Mouse (Mus musculus) MEL (cell line): ENCODE data around the gene Pxmp4. TPM values are rescaled to one million over a fixed set of nuclear protein-coding genes. Genes with fewer than 3 reads are reported as not detected.

Experiments used
- DNase-seq: peaks from one replicate; pipeline ENCODE4 v3.0.0; 2011; ENCODE audit warnings: low read depth, low spot score
- H3K27ac ChIP-seq: 2 replicates; pipeline ENCODE4 v1.5.1; 2012; ENCODE audit warnings: low read depth, mild to moderate bottlenecking, control low read depth, low read length, moderate library complexity; ENCODE audit not compliant: control insufficient read depth
- H3K27me3 ChIP-seq, 2 experiments: fragments of 150-350 bp in 1 of 2; sonication (generic) in 1 of 2; 2 replicates each; pipeline ENCODE4 v1.6.1; 2012; ENCODE audit warnings: low read length in 2 of 2, mild to moderate bottlenecking in 2 of 2, improper control_type of control experiment in 1 of 2, moderate library complexity in 1 of 2; ENCODE audit not compliant: insufficient read depth in 2 of 2, control insufficient read depth in 1 of 2
- H3K36me3 ChIP-seq, 2 experiments: 2 replicates each; pipeline ENCODE4 v1.6.1; 2012 to 2014; ENCODE audit warnings: low read length in 2 of 2, improper control_type of control experiment in 1 of 2, inconsistent platforms in 1 of 2, mild to moderate bottlenecking in 1 of 2; ENCODE audit not compliant: insufficient read depth in 2 of 2, control insufficient read depth in 1 of 2
- H3K4me1 ChIP-seq, 2 experiments: fragments of 150-350 bp in 1 of 2; sonication (generic) in 1 of 2; 2 replicates each; pipeline ENCODE4 v1.6.1; 2012; ENCODE audit warnings: low read length in 2 of 2, improper control_type of control experiment in 1 of 2, mild to moderate bottlenecking in 1 of 2; ENCODE audit not compliant: insufficient read depth in 2 of 2, control insufficient read depth in 1 of 2
- H3K4me3 ChIP-seq, 2 experiments: fragments of 150-350 bp in 1 of 2; sonication (generic) in 1 of 2; 2 replicates each; pipeline ENCODE4 v1.5.1; 2012; ENCODE audit warnings: low read depth in 2 of 2, low read length in 2 of 2, mild to moderate bottlenecking in 2 of 2, moderate library complexity in 2 of 2, control low read depth in 1 of 2, improper control_type of control experiment in 1 of 2; ENCODE audit not compliant: control insufficient read depth in 1 of 2, insufficient read depth in 1 of 2
- H3K79me2 ChIP-seq: 2 replicates; pipeline ENCODE4 v1.6.1; 2012; ENCODE audit warnings: mild to moderate bottlenecking, low read length, moderate library complexity; ENCODE audit not compliant: control insufficient read depth, poor library complexity, insufficient read depth
- H3K9ac ChIP-seq: 2 replicates; pipeline ENCODE4 v1.6.1; 2012; ENCODE audit warnings: low read depth, mild to moderate bottlenecking, control low read depth, low read length, moderate library complexity; ENCODE audit not compliant: control insufficient read depth, poor library complexity, severe bottlenecking
- H3K9me3 ChIP-seq: fragments of 150-350 bp; sonication (generic); replicated peaks from 2 replicates; pipeline ENCODE4 v1.6.1; 2012; ENCODE audit warnings: mild to moderate bottlenecking, low read length, improper control_type of control experiment, moderate library complexity; ENCODE audit not compliant: insufficient read depth
- CHD1 ChIP-seq: IDR thresholded peaks from 2 replicates; pipeline ENCODE4 v1.6.1; 2012; ENCODE audit warnings: low read depth, mild to moderate bottlenecking, inconsistent platforms, low read length, improper control_type of control experiment
- ELF1 ChIP-seq: IDR thresholded peaks from 2 replicates; pipeline ENCODE4 v1.6.1; 2014; ENCODE audit warnings: low read depth, mild to moderate bottlenecking, inconsistent platforms, low read length, improper control_type of control experiment, moderate library complexity
- EP300 ChIP-seq, 2 experiments: IDR thresholded peaks; 2 replicates each; pipeline ENCODE4 v1.6.1; 2011; ENCODE audit warnings: improper control_type of control experiment in 2 of 2, low read length in 2 of 2, low read depth in 1 of 2, mild to moderate bottlenecking in 1 of 2
- GABPA ChIP-seq: IDR thresholded peaks from 2 replicates; pipeline ENCODE4 v1.6.1; 2012; ENCODE audit warnings: low read depth, mild to moderate bottlenecking, inconsistent platforms, low read length, improper control_type of control experiment, moderate library complexity
- GATA1 ChIP-seq: IDR thresholded peaks from 2 replicates; pipeline ENCODE4 v1.6.1; 2011; ENCODE audit warnings: low read depth, low read length, improper control_type of control experiment
- HCFC1 ChIP-seq: IDR thresholded peaks from 2 replicates; pipeline ENCODE4 v1.6.1; 2012; ENCODE audit warnings: low read depth, mild to moderate bottlenecking, inconsistent platforms, low read length, improper control_type of control experiment, moderate library complexity
- JUND ChIP-seq: IDR thresholded peaks from 2 replicates; pipeline ENCODE4 v1.6.1; 2011; ENCODE audit warnings: low read depth, mild to moderate bottlenecking, improper control_type of control experiment, low read length
- MAX ChIP-seq: IDR thresholded peaks from 2 replicates; pipeline ENCODE4 v1.6.1; 2011; ENCODE audit warnings: low read length, improper control_type of control experiment
- MYC ChIP-seq: IDR thresholded peaks from 2 replicates; pipeline ENCODE4 v1.6.1; 2011; ENCODE audit warnings: low read depth, mild to moderate bottlenecking, low read length, improper control_type of control experiment, moderate library complexity
- NELFE ChIP-seq: IDR thresholded peaks from 2 replicates; pipeline ENCODE4 v1.6.1; 2011; ENCODE audit warnings: low read depth, low read length, improper control_type of control experiment
- NRF1 ChIP-seq: IDR thresholded peaks from 2 replicates; pipeline ENCODE4 v1.6.1; 2014; ENCODE audit warnings: low read depth, mild to moderate bottlenecking, inconsistent platforms, low read length, improper control_type of control experiment, moderate library complexity; ENCODE audit not compliant: poor library complexity, insufficient read depth, severe bottlenecking
- POLR2A ChIP-seq, 2 experiments: IDR thresholded peaks; 2 replicates each; pipeline ENCODE4 v1.6.1; 2011 to 2012; ENCODE audit warnings: low read length in 2 of 2, mild to moderate bottlenecking in 2 of 2, control low read depth in 1 of 2, improper control_type of control experiment in 1 of 2, low read depth in 1 of 2, moderate library complexity in 1 of 2; ENCODE audit not compliant: control insufficient read depth in 1 of 2, insufficient read depth in 1 of 2, poor library complexity in 1 of 2
- RCOR1 ChIP-seq: IDR thresholded peaks from 2 replicates; pipeline ENCODE4 v1.6.1; 2012; ENCODE audit warnings: low read depth, mild to moderate bottlenecking, inconsistent platforms, low read length, improper control_type of control experiment
- SIN3A ChIP-seq: IDR thresholded peaks from 2 replicates; pipeline ENCODE4 v1.6.1; 2012; ENCODE audit warnings: low read length, improper control_type of control experiment, inconsistent platforms
- TBP ChIP-seq: IDR thresholded peaks from 2 replicates; pipeline ENCODE4 v1.8.0; 2011; ENCODE audit warnings: low read depth, low read length, improper control_type of control experiment
- UBTF ChIP-seq: IDR thresholded peaks from 2 replicates; pipeline ENCODE4 v1.6.1; 2012; ENCODE audit warnings: low read depth, mild to moderate bottlenecking, inconsistent platforms, low read length, improper control_type of control experiment, moderate library complexity, borderline replicate concordance; ENCODE audit not compliant: insufficient read depth
- ZC3H11A ChIP-seq: IDR thresholded peaks from 2 replicates; pipeline ENCODE4 v1.6.1; 2012; ENCODE audit warnings: low read depth, mild to moderate bottlenecking, inconsistent platforms, low read length, improper control_type of control experiment
- ZNF384 ChIP-seq: IDR thresholded peaks from 2 replicates; pipeline ENCODE4 v1.6.1; 2012; ENCODE audit warnings: low read depth, mild to moderate bottlenecking, inconsistent platforms, low read length, improper control_type of control experiment
- polyA plus RNA-seq, 2 experiments: library from polyadenylated mRNA; stranded (reverse) in 1 of 2; unstranded in 1 of 2; fragments of >175 nt in 1 of 2; fragments of >200 nt in 1 of 2; gene quantifications; 2 replicates each; pipeline versions ENCODE4 v1.2.1 to v1.2.4; 2012; ENCODE audit warnings: low replicate concordance in 2 of 2, low read depth in 1 of 2; ENCODE audit not compliant: insufficient read length in 2 of 2, insufficient read depth in 1 of 2, missing spikeins in 1 of 2
- total RNA-seq: library from RNA; depleted of rRNA; stranded (reverse); fragments of 300-350 nt; gene quantifications from 2 replicates; pipeline ENCODE4 v1.2.3, GENCODE M21; 2012

Gene Pxmp4
- total and polyA plus RNA-seq, 3 experiments, result 5.9 to 12.2 TPM; not detected in 1

DNA sequence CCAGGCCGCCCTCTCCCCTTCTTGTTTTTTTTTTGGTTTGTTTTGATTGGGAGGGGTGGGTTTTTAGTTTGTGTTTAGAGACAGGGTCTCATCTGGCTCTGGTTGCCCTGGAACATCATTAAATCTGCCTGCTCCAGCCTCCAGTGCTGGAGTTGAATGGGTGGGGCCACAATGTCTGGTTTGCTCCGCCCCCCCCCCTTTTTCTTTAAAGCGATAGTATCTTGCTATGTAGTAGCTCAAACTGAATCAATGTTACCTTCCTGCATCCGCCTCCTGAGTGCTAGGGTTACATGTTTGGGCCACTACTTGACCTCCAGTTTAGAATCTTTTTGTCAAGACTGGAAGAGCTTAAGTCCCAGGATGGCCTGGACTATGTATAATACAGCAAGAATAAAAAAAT is 32.2 kb downstream of the Pxmp4 start:
- Histone ChIP-seq H3K27ac (no peak overlapping the region), H3K36me3 (peaks cover 0 to 23% of the 10 kb centered on the region in 2 experiments; a peak in 2 of 4 replicates), H3K9me3 (no peaks in the 10 kb centered on the region), H3K4me1 (peaks cover 0 to 20% of the 10 kb centered on the region in 2 experiments; a peak in 3 of 4 replicates), H3K4me3 (peak overlapping the region; percentile 54 to 63; a peak in 2 of 4 replicates)
- peak; percentile 66 for DNase-seq
- 0 out of 2 replicates have a peak, but pooled peaks have one; percentile 26 for TF ChIP-seq TBP
- no peak for TF ChIP-seq MYC
- peak; percentile 87 for TF ChIP-seq ZNF384
- TF ChIP-seq NELFE, result 0 out of 2 replicates have a peak, but pooled peaks have one; percentile 19
- TF ChIP-seq MAX, result no peak
- 0 out of 2 replicates have a peak, but pooled peaks have one; percentile 10 for TF ChIP-seq GATA1
- TF ChIP-seq SIN3A, result peak; percentile 63
- 0 out of 2 replicates have a peak, but pooled peaks have one; percentile 47 for TF ChIP-seq HCFC1
- no peak for TF ChIP-seq UBTF
- TF ChIP-seq NRF1, result 0 out of 2 replicates have a peak, but pooled peaks have one; percentile 13
- TF ChIP-seq POLR2A (IDR thresholded peaks at IDR 0.05; ENCODE audit: control insufficient read depth in 1 of 2, insufficient read depth in 1 of 2, low read depth in 1 of 2, low read length in 2 of 2, poor library complexity in 1 of 2), result 0 out of 4 replicates have a peak, but pooled peaks of 1 of the 2 experiments have one; percentile 28
- TF ChIP-seq, all 39 proteins: peak for 8
- Histone ChIP-seq H3K9ac (peak overlapping the region; percentile 61), H3K27me3 (no peaks in the 10 kb centered on the region), H3K79me2 (peaks cover 27% of the 10 kb centered on the region)

DNA sequence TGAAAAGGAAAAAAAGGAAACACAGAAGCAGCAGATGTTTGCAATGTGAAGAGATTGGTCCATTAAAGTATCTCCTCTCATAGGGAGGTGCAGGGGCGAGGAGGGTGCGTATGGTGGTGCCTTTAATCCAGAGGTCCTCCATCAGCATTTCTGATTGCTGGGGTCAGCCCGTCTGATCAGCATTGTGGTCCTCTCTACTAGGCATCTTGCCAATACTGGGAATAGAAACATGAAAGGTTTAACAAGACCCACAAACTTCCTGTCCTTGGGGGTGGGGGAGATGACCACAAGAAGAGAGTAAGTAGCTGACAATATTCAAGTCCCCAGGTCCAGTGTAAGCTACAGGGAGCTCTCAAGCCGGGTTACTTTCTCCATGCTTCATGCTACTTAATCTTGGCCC is 32.8 kb downstream of the Pxmp4 start:
- DNase-seq, result peak; percentile 63
- Histone ChIP-seq H3K4me3 (peak overlapping the region; percentile 54 to 63), H3K4me1 (peaks cover 0 to 23% of the 10 kb centered on the region in 2 experiments; a peak in 3 of 4 replicates), H3K79me2 (peaks cover 32% of the 10 kb centered on the region), H3K27ac (peak overlapping the region; percentile 61), H3K36me3 (peaks cover 0 to 23% of the 10 kb centered on the region in 2 experiments; a peak in 2 of 4 replicates), H3K9me3 (no peaks in the 10 kb centered on the region), H3K27me3 (no peaks in the 10 kb centered on the region), H3K9ac (peak overlapping the region; percentile 61)
- TF ChIP-seq RCOR1, result no peak
- TF ChIP-seq GABPA, result no peak
- no peak for TF ChIP-seq JUND
- TF ChIP-seq EP300 (IDR thresholded peaks at IDR 0.05; ENCODE audit: low read depth in 1 of 2, low read length in 2 of 2), result no peak
- TF ChIP-seq ELF1, result no peak
- no peak for TF ChIP-seq ZC3H11A
- TF ChIP-seq CHD1, result no peak
